Mouse (Mus musculus) myocyte (in vitro differentiated cells): ENCODE data around the gene Limd1. TPM values are rescaled to one million over a fixed set of nuclear protein-coding genes. Genes with fewer than 3 reads are reported as not detected.

Experiments used
- H3K27me3 ChIP-seq: one replicate; pipeline ENCODE4 v1.6.1; 2011; ENCODE audit not compliant: control insufficient read depth, insufficient read depth, insufficient read length
- H3K36me3 ChIP-seq: one replicate; pipeline ENCODE4 v1.6.1; 2011; ENCODE audit not compliant: control insufficient read depth, insufficient read depth
- H3K4me2 ChIP-seq: one replicate; pipeline ENCODE4 v1.6.1; 2011; ENCODE audit warnings: low read depth, control low read depth
- H3K4me3 ChIP-seq: one replicate; pipeline ENCODE4 v1.5.1; 2011; ENCODE audit warnings: mild to moderate bottlenecking, control low read depth, moderate library complexity
- H3K79me2 ChIP-seq: one replicate; pipeline ENCODE4 v1.6.1; 2011; ENCODE audit not compliant: control insufficient read depth, insufficient read depth
- H3ac ChIP-seq: one replicate; pipeline ENCODE4 v1.6.1; 2011; ENCODE audit not compliant: control insufficient read depth, insufficient read length
- CEBPB ChIP-seq: IDR thresholded peaks from 2 replicates; pipeline ENCODE4 v1.6.1; 2011; ENCODE audit warnings: mild to moderate bottlenecking, moderate library complexity; ENCODE audit not compliant: poor library complexity, insufficient read depth, severe bottlenecking
- E2F4 ChIP-seq: IDR thresholded peaks from one replicate; pipeline ENCODE4 v1.6.1; 2011; ENCODE audit warnings: mild to moderate bottlenecking, control low read depth, moderate library complexity; ENCODE audit not compliant: insufficient read depth
- MAX ChIP-seq: IDR thresholded peaks from one replicate; pipeline ENCODE4 v1.6.1; 2011; ENCODE audit warnings: low read depth, mild to moderate bottlenecking, control low read depth
- MYOD1 ChIP-seq, 3 experiments: IDR thresholded peaks; one replicate each; pipeline ENCODE4 v1.6.1; 2011; ENCODE audit warnings: control low read depth in 2 of 3, low read depth in 2 of 3, mild to moderate bottlenecking in 2 of 3, moderate library complexity in 1 of 3; ENCODE audit not compliant: insufficient read length in 2 of 3, control insufficient read depth in 1 of 3
- MYOG ChIP-seq, 3 experiments: IDR thresholded peaks; one replicate each; pipeline ENCODE4 v1.6.1; 2011; ENCODE audit warnings: control low read depth in 2 of 3, low read depth in 2 of 3, mild to moderate bottlenecking in 2 of 3; ENCODE audit not compliant: insufficient read length in 2 of 3, control insufficient read depth in 1 of 3, insufficient read depth in 1 of 3
- POLR2A ChIP-seq: IDR thresholded peaks from one replicate; pipeline ENCODE4 v1.6.1; 2011; ENCODE audit warnings: low read depth, mild to moderate bottlenecking, control low read depth, moderate library complexity; ENCODE audit not compliant: insufficient read length
- POLR2AphosphoS2 ChIP-seq: IDR thresholded peaks from one replicate; pipeline ENCODE4 v1.6.1; 2011; ENCODE audit warnings: low read depth, control low read depth; ENCODE audit not compliant: insufficient read length
- REST ChIP-seq: IDR thresholded peaks from one replicate; pipeline ENCODE4 v1.6.1; 2011; ENCODE audit warnings: mild to moderate bottlenecking, control low read depth, moderate library complexity; ENCODE audit not compliant: insufficient read depth, insufficient read length
- SRF ChIP-seq: IDR thresholded peaks from one replicate; pipeline ENCODE4 v1.6.1; 2011; ENCODE audit warnings: low read depth; ENCODE audit not compliant: control insufficient read depth, insufficient read length
- TCF12 ChIP-seq: IDR thresholded peaks from one replicate; pipeline ENCODE4 v1.6.1; 2011; ENCODE audit warnings: mild to moderate bottlenecking, control low read depth; ENCODE audit not compliant: poor library complexity, insufficient read depth, severe bottlenecking
- TCF3 ChIP-seq: IDR thresholded peaks from one replicate; pipeline ENCODE4 v1.6.1; 2011; ENCODE audit warnings: low read depth, control low read depth; ENCODE audit not compliant: insufficient read length
- USF1 ChIP-seq: IDR thresholded peaks from one replicate; pipeline ENCODE4 v1.6.1; 2011; ENCODE audit warnings: low read depth, mild to moderate bottlenecking, control low read depth, moderate library complexity
- polyA plus RNA-seq: library from polyadenylated mRNA; unstranded; fragments of >200 nt; fragmentation: generic; extraction: Trizol; gene quantifications from one replicate; pipeline ENCODE4 v1.2.1, GENCODE M21; 2012; ENCODE audit warnings: missing spikeins

The Limd1 gene
- polyA plus RNA-seq = 23.5 TPM

- H3K4me2 ChIP-seq = peak within 1 kb of the TSS; percentile 97
- no peaks in the 10 kb centered on the region for H3K36me3 ChIP-seq
- H3K4me3 ChIP-seq = peak within 1 kb of the TSS; percentile 81
- H3ac ChIP-seq = peak within 1 kb of the TSS; percentile 3
- H3K79me2 ChIP-seq = peaks cover 48% of the 10 kb centered on the region
- no peaks in the 10 kb centered on the region for H3K27me3 ChIP-seq
- no peak for TF ChIP-seq CEBPB
- no peak for TF ChIP-seq SRF
- no peak for TF ChIP-seq MAX
- TF ChIP-seq POLR2AphosphoS2 = peak; percentile 75
- TF ChIP-seq MYOG (IDR thresholded peaks at IDR 0.05; ENCODE audit: control insufficient read depth in 1 of 3, insufficient read depth in 1 of 3, insufficient read length in 2 of 3, low read depth in 2 of 3) = no peak
- TF ChIP-seq POLR2A = peak; percentile 89
- TF ChIP-seq E2F4 = no peak
Observed at GRCm38 (mm10) chr9:123478586-123479195, at the start of gene Limd1. Gene Limd1, plus strand, starts transcription at chr9:123478706.

- no peak overlapping the region for H3K4me2 ChIP-seq
- H3K27me3 ChIP-seq = no peaks in the 10 kb centered on the region
- H3K79me2 ChIP-seq = no peaks in the 10 kb centered on the region
- no peak overlapping the region for H3K4me3 ChIP-seq
- no peak overlapping the region for H3ac ChIP-seq
- TF ChIP-seq POLR2A = no peak
- no peak for TF ChIP-seq CEBPB
- no peak for TF ChIP-seq MYOD1 (IDR thresholded peaks at IDR 0.05; ENCODE audit: control insufficient read depth in 1 of 3, insufficient read length in 2 of 3, low read depth in 2 of 3)
- TF ChIP-seq TCF3 = no peak
- no peak for TF ChIP-seq SRF
- no peak for TF ChIP-seq POLR2AphosphoS2
- H3K36me3 ChIP-seq = peaks cover 11% of the 10 kb centered on the region
Observed at GRCm38 (mm10) chr9:123429863-123430262, 48.6 kb upstream of the Limd1 start.

- Histone ChIP-seq H3ac (no peak overlapping the region), H3K79me2 (no peaks in the 10 kb centered on the region), H3K27me3 (no peaks in the 10 kb centered on the region), H3K4me3 (no peak overlapping the region), H3K36me3 (peaks cover 11% of the 10 kb centered on the region), H3K4me2 (no peak overlapping the region)
- no peak for TF ChIP-seq SRF
- no peak for TF ChIP-seq CEBPB
- no peak for TF ChIP-seq USF1
- no peak for TF ChIP-seq MYOD1 (IDR thresholded peaks at IDR 0.05; ENCODE audit: control insufficient read depth in 1 of 3, insufficient read length in 2 of 3, low read depth in 2 of 3)
- TF ChIP-seq TCF3 = no peak
- TF ChIP-seq POLR2AphosphoS2 = no peak
- no peak for TF ChIP-seq POLR2A
- no peak for TF ChIP-seq MYOG (IDR thresholded peaks at IDR 0.05; ENCODE audit: control insufficient read depth in 1 of 3, insufficient read depth in 1 of 3, insufficient read length in 2 of 3, low read depth in 2 of 3)
- TF ChIP-seq E2F4 = no peak
- TF ChIP-seq MAX = no peak
- TF ChIP-seq REST = no peak
- no peak for TF ChIP-seq TCF12
Observed at GRCm38 (mm10) chr9:123430973-123431372, 47.5 kb upstream of the Limd1 start.

GRCm38 (mm10) chr9:123438223-123438622, 40.3 kb upstream of the Limd1 start:
- no peak overlapping the region for H3ac ChIP-seq
- peaks cover 9% of the 10 kb centered on the region for H3K36me3 ChIP-seq

More at GRCm38 (mm10) chr9:123438223-123438622, 40.3 kb upstream of the Limd1 start:
- H3K4me2 ChIP-seq = no peak overlapping the region
- TF ChIP-seq POLR2AphosphoS2 = no peak
- TF ChIP-seq MAX = no peak
- no peak for TF ChIP-seq TCF12
- no peak for TF ChIP-seq MYOD1 (IDR thresholded peaks at IDR 0.05; ENCODE audit: control insufficient read depth in 1 of 3, insufficient read length in 2 of 3, low read depth in 2 of 3)
- TF ChIP-seq USF1 = no peak
- TF ChIP-seq TCF3 = no peak
- no peak for TF ChIP-seq CEBPB
- no peak for TF ChIP-seq POLR2A
- TF ChIP-seq REST = no peak
- TF ChIP-seq E2F4 = no peak
- TF ChIP-seq SRF = no peak
- no peak for TF ChIP-seq MYOG (IDR thresholded peaks at IDR 0.05; ENCODE audit: control insufficient read depth in 1 of 3, insufficient read depth in 1 of 3, insufficient read length in 2 of 3, low read depth in 2 of 3)
- H3K4me3 ChIP-seq = no peak overlapping the region
- no peaks in the 10 kb centered on the region for H3K27me3 ChIP-seq
- H3K79me2 ChIP-seq = no peaks in the 10 kb centered on the region
